Mouse (Mus musculus): ENCODE results near the gene Trmt1l. TPM values are rescaled to one million over a fixed set of nuclear protein-coding genes. Genes with fewer than 3 reads are reported as not detected.

Trmt1l gene
- polyA plus RNA-seq, 1 experiment from 2014 or later, result 34.5 TPM

DNA sequence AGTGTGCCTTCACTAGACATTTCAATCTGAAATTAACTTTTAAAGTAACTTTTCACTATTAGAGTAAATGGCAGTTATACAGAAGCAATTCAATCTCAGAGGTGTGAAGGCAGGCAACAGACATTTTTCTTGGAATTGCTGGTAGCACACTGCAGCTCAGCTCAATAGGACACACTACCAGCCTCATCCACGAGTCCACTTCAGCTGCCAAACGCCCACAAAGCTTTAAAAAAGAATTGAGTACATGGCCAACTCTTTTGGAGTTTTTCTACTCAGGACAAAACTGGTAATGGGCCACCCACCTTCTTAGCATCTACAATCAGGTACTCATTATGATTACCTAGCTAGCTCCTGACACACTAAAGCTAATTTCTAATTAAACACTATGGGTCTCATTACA, 69.6 kb downstream of the Trmt1l start:
- H3K4me1 ChIP-seq (ENCODE audit: control insufficient read depth, insufficient read depth, low read length), result peaks cover 20% of the 10 kb centered on the region
- no peak overlapping the region for H3K4me2 ChIP-seq (ENCODE audit: low read length)
- no peak overlapping the region for H3K4me3 ChIP-seq (ENCODE audit: low read depth, low read length)
- H3K27me3 ChIP-seq (replicated peaks; ENCODE audit: control insufficient read depth, insufficient read depth, low read length), result no peaks in the 10 kb centered on the region
- ATAC-seq (no peak), DNase-seq (ENCODE audit: low spot score) (no peak)
- H3K9ac ChIP-seq (ENCODE audit: low read length), result no peak overlapping the region
- WGBS, result 42% methylated on average over 2 of the region's 2 CpGs
- no peaks in the 10 kb centered on the region for H3K9me3 ChIP-seq (replicated peaks; ENCODE audit: control insufficient read depth, low read length)
- H3K27ac ChIP-seq (ENCODE audit: low read depth, low read length), result no peak overlapping the region
- no peaks in the 10 kb centered on the region for H3K36me3 ChIP-seq (ENCODE audit: control insufficient read depth, insufficient read depth, low read length)

GRCm38 (mm10) chr1:151498381-151498780, 70.0 kb downstream of the Trmt1l start:
- H3K27me3 ChIP-seq (replicated peaks; ENCODE audit: control insufficient read depth, insufficient read depth, low read length), result no peaks in the 10 kb centered on the region
- no peak overlapping the region for H3K9ac ChIP-seq (ENCODE audit: low read length)
- peaks cover 20% of the 10 kb centered on the region for H3K4me1 ChIP-seq (ENCODE audit: control insufficient read depth, insufficient read depth, low read length)
- DNase-seq (ENCODE audit: low spot score) (no peak), ATAC-seq (no peak)
- peak overlapping the region; percentile 58; the same call in 1 of the 2 replicates for H3K4me2 ChIP-seq (ENCODE audit: low read length)
- H3K4me3 ChIP-seq (ENCODE audit: low read depth, low read length), result no peak overlapping the region
- no peaks in the 10 kb centered on the region for H3K9me3 ChIP-seq (replicated peaks; ENCODE audit: control insufficient read depth, low read length)
- no peaks in the 10 kb centered on the region for H3K36me3 ChIP-seq (ENCODE audit: control insufficient read depth, insufficient read depth, low read length)
- H3K27ac ChIP-seq (ENCODE audit: low read depth, low read length), result no peak overlapping the region
- 80% methylated on average over 3 of the region's 3 CpGs for WGBS

DNA sequence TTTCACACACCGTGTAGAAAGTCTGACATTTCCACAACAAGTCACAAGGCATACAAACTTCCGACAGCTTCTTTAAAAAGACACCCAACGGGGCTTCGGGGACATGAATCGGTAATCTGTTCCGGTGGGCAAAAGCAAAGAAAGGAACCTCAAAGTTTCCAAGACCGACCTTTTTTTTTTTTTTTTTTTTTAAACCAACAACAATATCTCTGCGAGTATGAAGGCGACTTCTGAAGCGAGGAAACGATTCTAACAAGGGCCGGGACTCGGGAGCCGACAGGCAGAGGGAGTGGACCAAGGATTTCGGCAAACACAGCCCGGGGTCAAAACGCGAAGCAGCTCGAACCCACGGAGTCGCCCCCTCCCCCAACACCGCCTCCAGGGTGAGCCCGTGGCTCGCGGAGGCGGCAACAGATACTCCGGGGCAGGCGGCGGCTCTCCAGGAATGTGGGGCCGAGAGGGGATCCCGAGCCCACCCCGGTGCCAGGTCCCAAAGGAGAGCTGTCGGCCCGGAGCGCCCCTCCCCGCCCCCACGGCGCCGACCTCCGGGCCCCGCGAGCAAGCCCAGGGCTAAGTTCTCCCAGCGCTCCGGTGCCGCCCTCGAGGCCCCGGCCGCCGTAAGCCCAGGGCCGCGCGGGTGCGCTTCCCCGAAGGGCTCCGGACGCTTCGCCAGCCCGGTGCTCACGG, 71.6 kb downstream of the Trmt1l start:
- DNase-seq (ENCODE audit: low spot score), result peak; percentile 55
- peak; percentile 57 for ATAC-seq
- Histone ChIP-seq H3K27ac (ENCODE audit: low read depth, low read length) (peak overlapping the region; percentile 97), H3K4me3 (ENCODE audit: low read depth, low read length) (peak overlapping the region; percentile 92), H3K27me3 (replicated peaks; ENCODE audit: control insufficient read depth, insufficient read depth, low read length) (no peaks in the 10 kb centered on the region), H3K4me2 (ENCODE audit: low read length) (peak overlapping the region; percentile 58), H3K9ac (ENCODE audit: low read length) (peak overlapping the region; percentile 96), H3K4me1 (ENCODE audit: control insufficient read depth, insufficient read depth, low read length) (peaks cover 16% of the 10 kb centered on the region), H3K36me3 (ENCODE audit: control insufficient read depth, insufficient read depth, low read length) (no peaks in the 10 kb centered on the region), H3K9me3 (replicated peaks; ENCODE audit: control insufficient read depth, low read length) (no peaks in the 10 kb centered on the region)
- under 1% methylated on average over 59 of the region's 59 CpGs for WGBS

GRCm38 (mm10) chr1:151500531-151501361, 72.4 kb downstream of the Trmt1l start, which contains the start of gene Rnf2:
Gene Rnf2, minus strand, starts transcription at chr1:151500955.
- WGBS, result under 1% methylated on average over 73 of the region's 90 CpGs
- H3K36me3 ChIP-seq (ENCODE audit: control insufficient read depth, insufficient read depth, low read length), result no peaks in the 10 kb centered on the region
- peak; percentile 97 for ATAC-seq

More at GRCm38 (mm10) chr1:151500531-151501361, 72.4 kb downstream of the Trmt1l start, which contains the start of gene Rnf2:
- peaks cover 13% of the 10 kb centered on the region for H3K4me1 ChIP-seq (ENCODE audit: control insufficient read depth, insufficient read depth, low read length)
- peak; percentile 97 for DNase-seq (ENCODE audit: low spot score)
- peak within 1 kb of the TSS; percentile 96 for H3K9ac ChIP-seq (ENCODE audit: low read length)
- peak within 1 kb of the TSS; percentile 58 for H3K4me2 ChIP-seq (ENCODE audit: low read length)
- H3K27me3 ChIP-seq (replicated peaks; ENCODE audit: control insufficient read depth, insufficient read depth, low read length), result no peaks in the 10 kb centered on the region
- peak within 1 kb of the TSS; percentile 97 for H3K27ac ChIP-seq (ENCODE audit: low read depth, low read length)
- H3K4me3 ChIP-seq (ENCODE audit: low read depth, low read length), result peak within 1 kb of the TSS; percentile 92
- H3K9me3 ChIP-seq (replicated peaks; ENCODE audit: control insufficient read depth, low read length), result no peaks in the 10 kb centered on the region

Small RNA genes within 50 kb of the gene (microRNA-seq; reads per million reads assigned to microRNA genes)
- 0.66 reads per million for gene Mir7682

Other genes starting within 250 kb of the Trmt1l start
- gene Gm47985, start 246.0 kb upstream of the Trmt1l start, polyA plus RNA-seq (2014; fragmentation: Nextera tagmentation; extraction: Ambion mirVana), result not detected in 2 replicates
- not detected in 2 replicates for gene Gm8947, start 236.2 kb upstream of the Trmt1l start, polyA plus RNA-seq (2014; fragmentation: Nextera tagmentation; extraction: Ambion mirVana)
- not detected in 2 replicates for gene Gm47995, start 230.1 kb upstream of the Trmt1l start, polyA plus RNA-seq (2014; fragmentation: Nextera tagmentation; extraction: Ambion mirVana)
- not detected in 2 replicates for gene 3110040M04Rik, start 224.4 kb upstream of the Trmt1l start, polyA plus RNA-seq (2014; fragmentation: Nextera tagmentation; extraction: Ambion mirVana)
- not detected in 2 replicates for gene Gm47996, start 218.4 kb upstream of the Trmt1l start, polyA plus RNA-seq (2014; fragmentation: Nextera tagmentation; extraction: Ambion mirVana)
- 323 and 358 TPM in 2 replicates for gene Ivns1abp, start 84.1 kb upstream of the Trmt1l start, polyA plus RNA-seq (2014; fragmentation: Nextera tagmentation; extraction: Ambion mirVana)
- gene Swt1, start 87 bp upstream of the Trmt1l start, polyA plus RNA-seq (2014; fragmentation: Nextera tagmentation; extraction: Ambion mirVana), result 16.0 and 21.3 TPM in 2 replicates
- gene Rnf2, start 72.4 kb downstream of the Trmt1l start, polyA plus RNA-seq (2014; fragmentation: Nextera tagmentation; extraction: Ambion mirVana), result 143 and 144 TPM in 2 replicates
- gene Fam129a, start 142.6 kb downstream of the Trmt1l start, polyA plus RNA-seq (2014; fragmentation: Nextera tagmentation; extraction: Ambion mirVana), result 0.33 TPM in 2 replicates

Measured in forebrain, embryonic 14.5 days (tissue).